Mouse (Mus musculus) G1E (cell line): Measurements from ENCODE around the gene Kdm7a.

Experiments
- CTCF ChIP-seq: IDR thresholded peaks from 2 replicates; pipeline ENCODE4 v1.5.1; 2012; ENCODE audit warnings: low read depth, low read length, inconsistent platforms, mixed read lengths
- GATA1 ChIP-seq: IDR thresholded peaks from 2 replicates; pipeline ENCODE4 v1.6.1; 2012; ENCODE audit warnings: borderline replicate concordance, low read length, inconsistent platforms, mixed read lengths
- POLR2AphosphoS5 ChIP-seq: IDR thresholded peaks from 2 replicates; pipeline ENCODE4 v1.6.1; 2012; ENCODE audit warnings: low read depth, low read length, inconsistent platforms; ENCODE audit not compliant: insufficient replicate concordance
- TAL1 ChIP-seq: conservative IDR thresholded peaks from 2 replicates; pipeline ENCODE4 v1.6.1; 2012; ENCODE audit warnings: low read depth, low read length, inconsistent platforms, mixed read lengths

DNA sequence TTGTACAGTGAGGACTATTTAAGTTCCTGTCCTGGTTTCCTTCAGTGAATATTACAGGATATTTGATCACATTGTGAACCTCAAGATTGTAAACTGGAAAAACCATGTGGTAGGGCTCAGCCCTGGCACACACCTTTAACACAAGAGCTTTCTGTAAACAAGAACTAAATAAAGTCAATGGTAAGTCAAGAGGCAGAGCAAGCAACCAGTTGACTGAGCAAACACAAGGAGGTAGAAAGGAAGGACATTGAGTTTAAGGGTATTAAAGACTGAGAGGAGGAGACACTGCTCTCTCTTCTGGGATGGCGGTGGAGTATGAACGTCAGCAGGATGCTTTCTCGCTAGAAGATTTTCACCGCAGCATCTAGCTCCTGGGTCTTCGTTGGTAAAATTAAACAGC, 13.6 kb downstream of the Kdm7a start:
- TF ChIP-seq CTCF (no peak), POLR2AphosphoS5 (no peak), TAL1 (no peak), GATA1 (no peak)
